Mouse (Mus musculus) forebrain, embryonic 16.5 days (tissue): ENCODE data around the gene Cyp4f18. TPM values are rescaled to one million over a fixed set of nuclear protein-coding genes. Genes with fewer than 3 reads are reported as not detected.

ENCODE experiments used
- ATAC-seq: fragments of 200-750 bp; cut with Nextera tagmentation; 2 replicates; pipeline ENCODE4 v1.8.0; 2017; ENCODE audit warnings: mild to moderate bottlenecking, moderate library complexity
- H3K27ac ChIP-seq: fragments of 300-500 bp; sonication (generic); 2 replicates; pipeline ENCODE4 v1.5.1; 2014; ENCODE audit warnings: low read length, control low read depth
- H3K27me3 ChIP-seq: fragments of 300-500 bp; sonication (generic); replicated peaks from 2 replicates; pipeline ENCODE4 v1.6.1; 2014; ENCODE audit warnings: low read length; ENCODE audit not compliant: control insufficient read depth, insufficient read depth
- H3K36me3 ChIP-seq: fragments of 300-500 bp; sonication (generic); 2 replicates; pipeline ENCODE4 v1.6.1; 2014; ENCODE audit not compliant: control insufficient read depth, insufficient read depth
- H3K4me1 ChIP-seq: fragments of 300-500 bp; sonication (generic); replicated peaks from 2 replicates; pipeline ENCODE4 v1.6.1; 2014; ENCODE audit warnings: low read length; ENCODE audit not compliant: control insufficient read depth, insufficient read depth
- H3K4me2 ChIP-seq: fragments of 300-500 bp; sonication (generic); 2 replicates; pipeline ENCODE4 v1.6.1; 2014; ENCODE audit warnings: mild to moderate bottlenecking, low read length, control low read depth
- H3K4me3 ChIP-seq: fragments of 300-500 bp; sonication (generic); replicated peaks from 2 replicates; pipeline ENCODE4 v1.5.1; 2014; ENCODE audit warnings: mild to moderate bottlenecking, low read length, control low read depth
- H3K9ac ChIP-seq: fragments of 300-500 bp; sonication (generic); replicated peaks from 2 replicates; pipeline ENCODE4 v1.6.1; 2014; ENCODE audit warnings: low read depth, low read length, control low read depth
- H3K9me3 ChIP-seq: fragments of 300-500 bp; sonication (generic); 2 replicates; pipeline ENCODE4 v1.6.1; 2016; ENCODE audit warnings: low read length; ENCODE audit not compliant: control insufficient read depth
- WGBS: fragments of 180-500 bp; shearing (Covaris S2); extraction: QIAGEN DNeasy Blood & Tissue Kit; methylation state at CpG from one replicate; pipeline ENCODE4 v1.1.7; 2014; 5-methylcytosine and 5-hydroxymethylcytosine counted together
- polyA plus RNA-seq: library from polyadenylated mRNA; unstranded; fragments of >200 nt; fragmentation: Nextera tagmentation; extraction: Ambion mirVana; gene quantifications from 2 replicates; pipeline ENCODE4 v1.2.1, GENCODE M21; 2015

The Cyp4f18 gene
- polyA plus RNA-seq, 1 experiment from 2014 or later, result 0.79 TPM

DNA sequence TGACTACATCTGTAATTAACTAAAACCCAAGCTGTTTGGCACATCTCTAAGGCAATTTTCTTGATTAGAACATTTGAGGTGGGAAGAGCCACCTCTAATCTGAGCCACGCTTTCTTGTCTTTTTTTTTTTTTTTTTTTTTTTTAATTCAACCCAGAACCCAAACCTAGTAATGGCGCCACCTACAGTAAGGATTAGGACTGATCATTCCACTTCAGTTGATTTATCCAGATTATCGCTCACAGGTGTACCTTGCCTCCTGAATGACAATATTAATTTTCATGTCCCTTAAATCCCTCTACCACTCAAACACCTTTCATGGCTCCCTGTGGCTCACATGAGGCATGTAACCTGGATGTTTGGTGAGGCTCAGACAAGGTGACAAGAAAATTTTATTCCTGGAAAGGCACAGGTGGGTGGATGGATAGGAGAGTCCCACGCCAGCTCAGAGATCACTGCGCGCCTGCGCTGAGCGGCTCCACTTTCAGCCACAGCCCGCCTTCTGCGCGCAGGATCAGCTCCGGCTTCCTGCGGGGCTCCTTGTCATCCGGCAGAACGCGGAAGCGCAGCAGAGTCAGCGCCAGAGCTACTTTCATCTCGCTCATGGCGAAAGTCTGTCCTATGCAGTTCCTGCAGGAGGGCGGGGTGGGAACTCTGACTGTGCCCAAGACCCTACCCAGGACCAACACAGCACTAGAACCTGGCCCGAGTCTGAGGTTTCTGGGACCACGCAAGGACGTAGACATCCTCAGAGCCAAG is 21.1 kb downstream of the Cyp4f18 start:
- Histone ChIP-seq H3K4me1 (0 out of 2 replicates have a peak, but pooled peaks cover 3% of the 10 kb centered on the region), H3K9ac (peak overlapping the region; percentile 63), H3K27me3 (0 out of 2 replicates have a peak, but pooled peaks cover 2% of the 10 kb centered on the region), H3K27ac (0 out of 2 replicates have a peak overlapping the region, but pooled peaks have one; percentile 21), H3K9me3 (no peaks in the 10 kb centered on the region), H3K36me3 (no peaks in the 10 kb centered on the region), H3K4me2 (peak overlapping the region; percentile 61), H3K4me3 (peak overlapping the region; percentile 47)
- 12% methylated on average over 24 of the region's 24 CpGs for WGBS
- ATAC-seq, result peak; percentile 94

DNA sequence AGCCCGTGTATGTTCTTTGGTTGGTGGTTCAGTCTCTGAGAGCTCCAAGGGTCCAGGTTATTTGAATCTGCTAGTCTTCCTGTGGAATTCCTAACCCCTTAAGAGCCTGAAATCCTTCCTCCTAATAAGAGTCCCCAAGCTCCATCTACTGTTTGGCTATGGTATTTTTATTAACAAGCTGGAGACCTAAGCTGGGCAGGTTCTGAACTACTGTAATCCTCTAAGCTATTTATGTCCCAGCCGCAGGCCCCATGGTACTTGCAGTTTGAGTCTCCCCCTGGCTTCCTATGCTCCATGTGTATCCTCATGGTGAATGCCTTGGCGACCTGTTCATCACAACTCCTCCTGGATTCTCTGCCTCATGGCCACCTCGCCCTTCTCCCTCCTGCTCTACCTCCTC is 24.8 kb downstream of the Cyp4f18 start:
- no peak for ATAC-seq

DNA sequence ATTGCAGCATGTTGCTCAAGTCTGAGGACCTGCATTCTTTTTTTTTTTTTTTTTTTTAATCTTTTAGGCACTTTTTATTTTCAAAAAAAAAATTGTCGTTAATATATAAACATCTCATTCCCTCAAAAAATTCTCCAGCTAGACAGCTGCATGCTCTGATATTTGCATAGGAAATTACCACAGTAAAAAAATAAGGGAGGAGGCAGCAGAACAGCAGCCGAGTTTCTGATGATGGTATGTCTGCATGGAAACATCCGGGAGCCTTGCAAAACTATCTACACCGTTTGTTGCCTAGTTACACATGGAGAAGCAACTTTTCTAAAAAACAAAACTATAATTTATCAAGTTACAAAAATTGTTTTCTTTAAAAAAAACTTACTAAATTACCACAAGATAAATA is 28.0 kb downstream of the Cyp4f18 start:
- ATAC-seq, result no peak
- Histone ChIP-seq H3K4me1 (no peaks in the 10 kb centered on the region), H3K4me2 (no peak overlapping the region), H3K27me3 (no peaks in the 10 kb centered on the region), H3K9ac (no peak overlapping the region), H3K36me3 (no peaks in the 10 kb centered on the region), H3K27ac (no peak overlapping the region), H3K4me3 (no peak overlapping the region), H3K9me3 (no peaks in the 10 kb centered on the region)
- 82% methylated on average over 4 of the region's 4 CpGs for WGBS

More for the DNA sequence above, 24.8 kb downstream of the Cyp4f18 start:
- H3K27me3 ChIP-seq, result no peaks in the 10 kb centered on the region
- no peaks in the 10 kb centered on the region for H3K36me3 ChIP-seq
- H3K4me2 ChIP-seq, result no peak overlapping the region
- 0 out of 2 replicates have a peak, but pooled peaks cover 3% of the 10 kb centered on the region for H3K4me1 ChIP-seq
- H3K27ac ChIP-seq, result no peak overlapping the region
- no peak overlapping the region for H3K9ac ChIP-seq
- no peaks in the 10 kb centered on the region for H3K9me3 ChIP-seq
- H3K4me3 ChIP-seq, result no peak overlapping the region
- 58% methylated on average over 4 of the region's 4 CpGs for WGBS

DNA sequence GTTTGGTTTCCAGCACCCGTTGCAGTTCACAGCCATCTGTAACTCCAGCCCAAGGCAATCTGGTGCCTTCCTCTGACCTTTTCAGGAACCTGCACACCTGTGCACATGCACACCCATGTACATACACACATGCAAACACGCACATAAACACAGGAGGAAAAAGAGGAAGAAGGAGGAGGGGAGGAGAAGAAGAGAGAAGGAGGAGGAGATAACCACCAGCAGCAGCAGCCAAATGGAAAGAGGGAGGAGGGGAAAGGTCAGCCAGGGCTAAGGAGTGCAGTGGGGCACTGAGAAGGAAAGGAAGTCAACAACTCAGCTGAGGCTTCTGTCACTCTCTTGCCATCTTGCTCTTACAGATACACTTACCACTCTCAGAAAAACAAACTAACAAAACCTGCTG is 28.4 kb downstream of the Cyp4f18 start:
- no peak for ATAC-seq
- 78% methylated on average over 2 of the region's 2 CpGs for WGBS
- Histone ChIP-seq H3K4me2 (no peak overlapping the region), H3K27me3 (no peaks in the 10 kb centered on the region), H3K9ac (no peak overlapping the region), H3K4me1 (no peaks in the 10 kb centered on the region), H3K36me3 (no peaks in the 10 kb centered on the region), H3K4me3 (no peak overlapping the region), H3K27ac (no peak overlapping the region), H3K9me3 (no peaks in the 10 kb centered on the region)

DNA sequence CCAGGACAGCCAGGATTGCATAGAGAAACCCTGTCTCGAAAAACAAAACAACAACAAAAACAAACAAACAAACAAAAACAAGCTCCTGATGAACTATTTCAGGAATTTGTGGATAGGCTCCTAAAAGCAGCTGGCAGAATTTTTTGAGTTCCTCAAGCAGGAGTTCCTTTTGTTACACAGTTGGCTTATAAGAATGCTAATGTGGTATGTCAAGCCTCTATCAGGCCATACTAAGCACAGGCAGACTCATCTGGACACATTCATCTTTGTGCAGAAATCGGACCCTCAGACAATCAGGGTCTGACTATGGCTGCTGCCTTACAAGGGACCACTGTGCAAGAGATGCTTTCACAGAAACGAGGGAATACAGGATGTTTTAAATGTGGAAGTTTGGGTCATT is 35.2 kb downstream of the Cyp4f18 start:
- ATAC-seq, result no peak
- 82% methylated on average over 3 of the region's 3 CpGs for WGBS
- Histone ChIP-seq H3K27me3 (no peaks in the 10 kb centered on the region), H3K4me3 (no peak overlapping the region), H3K4me2 (no peak overlapping the region), H3K9me3 (no peaks in the 10 kb centered on the region), H3K36me3 (no peaks in the 10 kb centered on the region), H3K4me1 (no peaks in the 10 kb centered on the region), H3K9ac (no peak overlapping the region), H3K27ac (no peak overlapping the region)

DNA sequence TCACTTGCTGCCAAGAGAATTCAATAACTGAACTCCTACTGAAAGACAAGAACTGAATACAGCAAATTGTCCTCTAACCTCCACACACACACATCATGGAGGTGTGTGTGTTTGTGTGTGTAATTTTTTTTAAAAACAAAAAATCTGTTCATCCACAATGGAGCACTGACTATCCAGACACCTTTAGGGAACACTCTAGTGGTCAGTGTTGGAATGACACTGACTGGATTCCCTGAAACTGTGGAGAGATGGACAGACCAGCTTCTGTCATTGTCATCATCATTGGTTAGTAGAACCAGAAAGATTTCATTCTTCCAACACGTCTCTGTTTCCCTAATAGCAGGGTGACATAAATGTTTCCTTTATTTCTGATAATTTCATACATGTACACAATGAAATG is 37.5 kb downstream of the Cyp4f18 start:
- no peak overlapping the region for H3K4me2 ChIP-seq
- H3K4me3 ChIP-seq, result no peak overlapping the region
- peaks cover 5% of the 10 kb centered on the region for H3K9me3 ChIP-seq
- no peak overlapping the region for H3K9ac ChIP-seq
- H3K36me3 ChIP-seq, result peaks cover 18% of the 10 kb centered on the region
- no peak for ATAC-seq
- no peak overlapping the region for H3K27ac ChIP-seq
- H3K4me1 ChIP-seq, result no peaks in the 10 kb centered on the region
- no peaks in the 10 kb centered on the region for H3K27me3 ChIP-seq
- 72% methylated on average over 1 of the region's 1 CpGs for WGBS

DNA sequence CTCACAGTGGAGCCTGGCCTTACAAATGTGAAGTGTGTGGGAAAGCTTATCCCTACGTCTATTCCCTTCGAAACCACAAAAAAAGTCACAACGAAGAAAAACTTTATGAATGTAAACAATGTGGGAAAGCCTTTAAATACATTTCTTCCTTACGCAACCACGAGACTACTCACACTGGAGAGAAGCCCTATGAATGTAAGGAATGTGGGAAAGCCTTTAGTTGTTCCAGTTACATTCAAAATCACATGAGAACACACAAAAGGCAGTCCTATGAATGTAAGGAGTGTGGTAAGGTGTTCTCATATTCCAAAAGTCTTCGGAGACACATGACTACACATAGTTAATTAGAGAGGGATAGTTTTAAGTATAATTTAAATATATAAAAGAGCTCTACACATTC is 40.8 kb downstream of the Cyp4f18 start:
- Histone ChIP-seq H3K9me3 (peaks cover 11% of the 10 kb centered on the region), H3K4me3 (no peak overlapping the region), H3K27ac (no peak overlapping the region), H3K36me3 (peaks cover 32% of the 10 kb centered on the region), H3K27me3 (no peaks in the 10 kb centered on the region), H3K4me2 (no peak overlapping the region), H3K9ac (no peak overlapping the region), H3K4me1 (no peaks in the 10 kb centered on the region)
- ATAC-seq, result no peak
- 74% methylated on average over 6 of the region's 6 CpGs for WGBS

DNA sequence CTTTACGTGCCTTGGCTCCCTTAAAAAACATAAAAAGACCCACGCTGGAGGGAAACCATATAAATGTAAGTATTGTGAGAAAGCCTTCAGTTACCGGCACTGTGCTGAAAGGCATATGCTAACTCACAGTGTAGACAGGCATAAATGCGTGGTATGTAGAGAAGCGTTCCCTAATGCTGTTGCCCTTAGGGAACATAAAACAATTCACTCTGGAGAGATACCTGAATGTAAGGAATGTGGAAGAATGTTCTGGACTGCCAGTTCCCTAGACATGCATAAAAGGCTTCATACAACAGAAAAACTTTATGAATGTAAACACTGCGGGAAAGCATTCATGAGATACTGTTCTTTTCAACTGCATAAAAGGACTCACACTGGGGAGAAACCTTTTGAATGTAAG is 41.3 kb downstream of the Cyp4f18 start:
- H3K36me3 ChIP-seq, result peaks cover 32% of the 10 kb centered on the region
- 77% methylated on average over 6 of the region's 6 CpGs for WGBS

DNA sequence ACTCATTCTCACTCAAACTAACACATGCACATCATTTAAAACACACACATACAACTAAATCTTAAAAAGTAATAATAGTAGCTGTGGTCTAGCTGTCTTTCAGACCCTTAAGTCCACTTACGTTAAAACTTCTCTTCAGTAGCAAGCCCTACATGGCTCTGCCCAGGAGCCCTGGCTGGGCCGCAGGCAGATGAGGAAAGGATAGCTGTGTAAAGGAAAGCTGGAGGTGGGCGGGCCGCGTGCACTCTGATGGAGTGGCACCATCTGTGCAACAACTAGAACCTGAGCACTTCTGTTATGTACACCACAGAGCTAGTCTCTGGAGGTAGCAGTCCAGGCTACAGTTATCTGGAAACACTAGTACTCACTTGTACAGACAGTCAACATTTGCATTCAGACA is 42.2 kb downstream of the Cyp4f18 start:
- no peaks in the 10 kb centered on the region for H3K27me3 ChIP-seq
- H3K4me1 ChIP-seq, result no peaks in the 10 kb centered on the region
- ATAC-seq, result no peak
- WGBS, result 99% methylated on average over 5 of the region's 5 CpGs
- H3K4me3 ChIP-seq, result no peak overlapping the region
- H3K9ac ChIP-seq, result no peak overlapping the region
- H3K36me3 ChIP-seq, result peaks cover 32% of the 10 kb centered on the region
- no peak overlapping the region for H3K4me2 ChIP-seq
- H3K9me3 ChIP-seq, result peaks cover 11% of the 10 kb centered on the region
- no peak overlapping the region for H3K27ac ChIP-seq

More for the DNA sequence above, 41.3 kb downstream of the Cyp4f18 start:
- no peak overlapping the region for H3K4me3 ChIP-seq
- no peak overlapping the region for H3K27ac ChIP-seq
- H3K4me1 ChIP-seq, result no peaks in the 10 kb centered on the region
- H3K4me2 ChIP-seq, result no peak overlapping the region
- peaks cover 11% of the 10 kb centered on the region for H3K9me3 ChIP-seq
- no peak for ATAC-seq
- H3K27me3 ChIP-seq, result no peaks in the 10 kb centered on the region
- no peak overlapping the region for H3K9ac ChIP-seq
